Mouse (Mus musculus): ENCODE measurements around the gene Bcl9. TPM values are rescaled to one million over a fixed set of nuclear protein-coding genes. Genes with fewer than 3 reads are reported as not detected.

The Bcl9 gene
- total and polyA plus RNA-seq, 3 experiments = 1.1 to 13.5 (median 3.3) TPM

DNA sequence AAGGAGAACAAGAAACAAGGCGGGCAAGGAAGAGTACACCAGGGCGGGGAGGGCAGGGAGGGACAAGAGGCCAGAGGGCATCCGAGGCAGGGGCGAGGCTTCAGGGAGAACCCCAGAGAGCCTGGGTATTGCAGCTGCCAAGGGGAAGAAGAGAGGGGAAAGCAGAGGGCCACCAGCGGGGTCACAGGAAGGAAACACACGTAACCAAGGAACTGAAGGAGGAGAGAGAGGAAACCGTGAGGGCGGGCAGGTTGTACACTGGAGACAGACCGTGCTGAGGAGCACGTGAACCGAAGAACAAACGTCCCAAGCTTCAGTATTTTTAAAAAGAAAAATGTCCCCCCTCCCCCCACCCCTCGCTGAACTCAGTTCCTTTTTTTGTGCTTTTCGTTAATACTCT, 93.8 kb downstream of the Bcl9 start (continued):
- TF ChIP-seq BHLHE40 (IDR thresholded peaks at IDR 0.05; ENCODE audit: low read depth, low read length) = peak; percentile 90

DNA sequence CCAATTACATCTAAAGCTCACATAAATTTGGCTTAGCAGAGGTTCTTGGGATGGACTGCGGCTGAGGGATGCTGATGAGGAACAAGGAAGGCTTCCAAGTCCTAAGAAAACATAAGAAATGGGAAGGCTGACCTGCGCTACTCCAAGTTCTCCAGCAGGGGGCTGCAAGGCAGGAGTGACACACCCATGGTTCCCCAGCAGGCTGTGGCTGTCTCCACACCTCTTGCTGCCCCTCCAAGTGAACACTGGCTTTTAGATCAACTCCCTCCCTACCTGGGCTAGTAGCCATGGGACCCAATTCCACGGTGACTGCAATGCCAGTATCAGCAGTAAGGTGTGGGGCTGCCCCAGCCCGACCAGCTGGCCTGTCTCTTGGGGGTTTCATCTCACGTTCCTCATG, 95.8 kb downstream of the Bcl9 start:
- in situ Hi-C loops (cut with MboI; ENCODE audit: low pct_ligation_motif_present, low pct_unique_long_range_greater_than_20kb, low sequenced_read_pairs) = loop anchor here (5.0 kb wide), 1 partner anchor 130 kb away; no protein-coding TSS in a partner anchor

DNA sequence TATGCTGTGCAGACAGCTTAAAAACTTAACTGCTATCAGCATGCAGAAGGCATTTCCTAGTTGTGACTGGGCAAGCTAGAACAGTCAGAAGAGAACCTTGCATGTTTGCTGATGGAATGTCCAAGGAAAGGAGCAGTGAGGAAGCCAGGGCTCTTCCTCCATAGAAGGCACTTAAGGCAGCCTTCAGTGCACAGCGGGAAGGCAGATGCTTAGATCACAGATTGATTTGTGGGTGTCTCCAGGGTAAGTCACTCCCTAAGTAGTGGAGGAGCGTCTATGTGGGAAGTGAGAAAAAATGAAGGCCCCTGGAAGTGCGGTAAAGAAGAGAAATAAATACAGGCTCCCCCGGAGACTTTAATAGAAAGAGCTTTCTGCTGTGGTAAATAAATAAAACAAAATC, 98.5 kb downstream of the Bcl9 start:
- in situ Hi-C loops (cut with MboI; ENCODE audit: low pct_ligation_motif_present, low pct_unique_long_range_greater_than_20kb, low sequenced_read_pairs) = no loop called here
- no peak overlapping the region for H3K4me3 ChIP-seq (replicated peaks in 1 of 3; ENCODE audit: low read depth in 2 of 3, low read length in 2 of 3, poor library complexity in 1 of 3)
- no peaks in the 10 kb centered on the region for H3K36me3 ChIP-seq (replicated peaks in 1 of 2; ENCODE audit: control insufficient read depth in 1 of 2, insufficient read depth in 1 of 2, low read length in 1 of 2)

More for the DNA sequence above, 95.8 kb downstream of the Bcl9 start:
- Histone ChIP-seq H3K4me2 (ENCODE audit: insufficient read depth, low read depth, poor library complexity, severe bottlenecking) (no peak overlapping the region), H3K9me3 (replicated peaks; ENCODE audit: low read length) (no peaks in the 10 kb centered on the region), H3K79me2 (replicated peaks; ENCODE audit: control insufficient read depth, extremely low read depth, insufficient read depth, poor library complexity, severe bottlenecking) (no peaks in the 10 kb centered on the region), H3K36me3 (replicated peaks in 1 of 2; ENCODE audit: control insufficient read depth in 1 of 2, insufficient read depth in 1 of 2, low read length in 1 of 2) (peaks cover 13 to 23% of the 10 kb centered on the region in 2 experiments), H3K27me3 (replicated peaks) (no peaks in the 10 kb centered on the region), H3K9ac (ENCODE audit: insufficient read depth, low read depth) (no peak overlapping the region), H3K4me1 (ENCODE audit: control insufficient read depth in 1 of 2, insufficient read depth in 2 of 2) (peaks cover 4 to 80% of the 10 kb centered on the region in 2 experiments; a peak in 3 of 4 replicates), H3K27ac (ENCODE audit: insufficient read depth, low read depth) (no peak overlapping the region), H3K4me3 (replicated peaks in 1 of 3; ENCODE audit: low read depth in 2 of 3, low read length in 2 of 3, poor library complexity in 1 of 3) (no peak overlapping the region)
- dilution Hi-C loops (cut with MboI; ENCODE audit: extremely low pct_ligation_motif_present, extremely low pct_unique_long_range_greater_than_20kb, low sequenced_read_pairs) = no loop called here
- 0 out of 2 replicates have a peak, but pooled peaks have one; percentile 29 for TF ChIP-seq IRF4 (IDR thresholded peaks at IDR 0.05; ENCODE audit: low read depth, low read length)
- TF ChIP-seq RAD21 (IDR thresholded peaks at IDR 0.05; ENCODE audit: low read depth, low read length) = peak; percentile 55
- TF ChIP-seq BHLHE40 (IDR thresholded peaks at IDR 0.05; ENCODE audit: low read depth, low read length) = peak; percentile 76
- TF ChIP-seq CTCF (conservative IDR thresholded peaks at IDR 0.05 in 1 of 2, IDR thresholded peaks at IDR 0.05 in 1 of 2; ENCODE audit: low read depth in 2 of 2, low read length in 2 of 2) = peak; percentile 77 to 83
- peak; percentile 48 for TF ChIP-seq ETS1 (conservative IDR thresholded peaks at IDR 0.05; ENCODE audit: low read depth, low read length)
- no peak for TF ChIP-seq ZC3H11A (IDR thresholded peaks at IDR 0.05; ENCODE audit: low read depth, low read length)
- TF ChIP-seq PAX5 (IDR thresholded peaks at IDR 0.05; ENCODE audit: low read length) = no peak
- 0 out of 2 replicates have a peak, but pooled peaks have one; percentile 19 for TF ChIP-seq NELFE (IDR thresholded peaks at IDR 0.05; ENCODE audit: low read depth, low read length)
- TF ChIP-seq SMC3 (IDR thresholded peaks at IDR 0.05; ENCODE audit: low read depth, low read length) = peak; percentile 84
- DNase-seq (ENCODE audit: extremely low read depth) = peak; percentile 51

More for the DNA sequence above, 98.5 kb downstream of the Bcl9 start:
- Histone ChIP-seq H3K4me1 (ENCODE audit: control insufficient read depth in 1 of 2, insufficient read depth in 2 of 2) (peaks cover 6 to 63% of the 10 kb centered on the region in 2 experiments; a peak in 3 of 4 replicates), H3K9me3 (replicated peaks; ENCODE audit: low read length) (peaks cover 3% of the 10 kb centered on the region), H3K27me3 (replicated peaks) (no peaks in the 10 kb centered on the region), H3K9ac (ENCODE audit: insufficient read depth, low read depth) (no peak overlapping the region), H3K79me2 (replicated peaks; ENCODE audit: control insufficient read depth, extremely low read depth, insufficient read depth, poor library complexity, severe bottlenecking) (no peaks in the 10 kb centered on the region), H3K4me2 (ENCODE audit: insufficient read depth, low read depth, poor library complexity, severe bottlenecking) (no peak overlapping the region), H3K27ac (ENCODE audit: insufficient read depth, low read depth) (no peak overlapping the region)
- DNase-seq (ENCODE audit: extremely low read depth) = no peak
- dilution Hi-C loops (cut with MboI; ENCODE audit: extremely low pct_ligation_motif_present, extremely low pct_unique_long_range_greater_than_20kb, low sequenced_read_pairs) = no loop called here
- TF ChIP-seq GABPA (IDR thresholded peaks at IDR 0.05; ENCODE audit: insufficient replicate concordance, low read depth, low read length) (no peak), SIN3A (IDR thresholded peaks at IDR 0.05; ENCODE audit: low read length) (no peak), EP300 (IDR thresholded peaks at IDR 0.05; ENCODE audit: low read length) (no peak), CTCF (conservative IDR thresholded peaks at IDR 0.05 in 1 of 2, IDR thresholded peaks at IDR 0.05 in 1 of 2; ENCODE audit: low read depth in 2 of 2, low read length in 2 of 2) (no peak), PAX5 (IDR thresholded peaks at IDR 0.05; ENCODE audit: low read length) (no peak), CHD2 (IDR thresholded peaks at IDR 0.05; ENCODE audit: low read length) (no peak), BHLHE40 (IDR thresholded peaks at IDR 0.05; ENCODE audit: low read depth, low read length) (no peak), UBTF (IDR thresholded peaks at IDR 0.05; ENCODE audit: low read depth, low read length) (no peak), MAZ (IDR thresholded peaks at IDR 0.05; ENCODE audit: low read depth, low read length) (no peak), POLR2A (IDR thresholded peaks at IDR 0.05; ENCODE audit: low read depth, low read length) (no peak), RAD21 (IDR thresholded peaks at IDR 0.05; ENCODE audit: low read depth, low read length) (no peak), RCOR1 (conservative IDR thresholded peaks at IDR 0.05; ENCODE audit: low read depth, low read length) (no peak), SMC3 (IDR thresholded peaks at IDR 0.05; ENCODE audit: low read depth, low read length) (no peak), TBP (conservative IDR thresholded peaks at IDR 0.05; ENCODE audit: low read depth, low read length) (no peak), NRF1 (IDR thresholded peaks at IDR 0.05; ENCODE audit: low read depth, low read length) (no peak), HCFC1 (IDR thresholded peaks at IDR 0.05; ENCODE audit: low read depth, low read length) (no peak), ZC3H11A (IDR thresholded peaks at IDR 0.05; ENCODE audit: low read depth, low read length) (no peak), USF1 (IDR thresholded peaks at IDR 0.05; ENCODE audit: low read depth, low read length) (no peak), NELFE (IDR thresholded peaks at IDR 0.05; ENCODE audit: low read depth, low read length) (no peak)

All from CH12.LX (cell line).